Mouse (Mus musculus) thymus, postnatal 10 days (tissue): Measurements from ENCODE around the gene Bap1.

ENCODE experiments used
- DNase-seq, 2 experiments: peaks; one replicate each; pipeline ENCODE4 v3.0.0; 2021; ENCODE audit warnings: low spot score in 2 of 2

Bap1 gene

DNA sequence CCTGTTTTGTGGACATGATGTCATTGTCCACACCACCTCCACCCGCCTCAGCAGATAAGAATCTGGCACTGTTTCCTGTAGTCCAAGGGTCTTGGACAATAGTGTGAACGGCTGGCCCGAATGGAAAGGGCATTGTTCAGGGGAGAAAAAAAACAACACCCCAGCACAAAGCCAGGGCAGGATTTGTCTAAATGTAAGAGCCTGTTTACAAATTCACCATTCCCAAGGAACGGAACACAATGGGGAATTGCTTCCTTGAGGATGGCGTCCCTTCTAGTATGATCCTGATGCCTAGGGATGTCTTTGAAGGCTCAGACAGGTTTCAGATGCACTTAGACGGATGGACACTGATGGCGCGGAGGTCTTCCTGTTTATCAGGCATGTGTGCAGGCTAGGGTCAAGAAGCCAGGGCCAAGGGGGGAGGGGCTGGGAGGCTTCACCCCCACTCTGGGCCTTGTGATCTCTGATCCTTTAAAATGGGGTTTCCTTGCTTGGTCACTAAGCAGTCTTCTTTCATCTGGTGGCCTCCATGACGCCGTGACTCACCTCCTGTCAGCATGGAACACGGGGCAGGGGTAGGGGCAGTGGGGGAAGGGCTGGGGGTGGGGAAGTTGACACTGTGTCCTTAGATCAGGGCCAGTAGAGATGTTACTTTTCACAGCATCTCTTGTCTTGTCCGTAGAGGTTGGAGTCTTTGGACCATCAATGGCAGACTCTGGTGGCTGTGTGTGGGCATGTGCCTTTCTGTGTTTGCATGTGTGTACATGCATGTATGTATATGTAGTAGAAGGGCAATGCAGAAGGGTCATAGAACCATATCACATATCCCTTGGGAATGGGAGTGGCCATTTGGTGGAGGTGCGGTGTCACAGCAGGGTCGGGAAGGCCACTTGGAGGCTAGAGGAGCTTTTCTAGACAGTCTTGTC is 17.9 kb upstream of the Bap1 start:
- DNase-seq = no peak

DNA sequence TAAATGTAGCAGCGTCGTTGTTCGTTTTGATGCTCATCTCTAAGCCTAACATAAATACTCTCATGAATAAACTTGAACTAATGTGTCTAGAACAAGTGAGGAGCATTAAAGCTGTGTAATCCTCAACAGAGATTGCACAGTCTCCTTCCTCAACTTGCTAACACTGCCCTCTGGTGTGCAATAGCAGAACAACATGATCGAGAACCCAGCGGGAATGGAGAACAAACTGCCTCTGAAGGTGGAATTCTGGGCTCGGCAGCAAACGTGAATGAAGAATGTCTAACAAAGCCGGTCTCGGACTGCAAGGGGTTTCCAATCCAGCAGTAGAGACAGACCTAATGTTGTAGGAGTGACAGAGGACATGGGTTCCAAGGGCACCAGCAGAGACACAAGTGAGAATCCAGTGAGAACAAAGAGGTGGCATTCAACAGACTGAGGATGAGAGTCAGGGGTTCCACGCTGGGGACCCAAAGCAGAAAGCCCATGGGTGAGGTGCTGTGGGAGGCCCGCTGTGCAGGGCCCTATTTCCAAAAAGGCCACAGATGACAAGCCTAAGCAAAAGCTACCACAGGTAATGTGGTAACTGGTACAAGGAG is 17.2 kb upstream of the Bap1 start:
- peak; percentile 27 to 74 for DNase-seq

DNA sequence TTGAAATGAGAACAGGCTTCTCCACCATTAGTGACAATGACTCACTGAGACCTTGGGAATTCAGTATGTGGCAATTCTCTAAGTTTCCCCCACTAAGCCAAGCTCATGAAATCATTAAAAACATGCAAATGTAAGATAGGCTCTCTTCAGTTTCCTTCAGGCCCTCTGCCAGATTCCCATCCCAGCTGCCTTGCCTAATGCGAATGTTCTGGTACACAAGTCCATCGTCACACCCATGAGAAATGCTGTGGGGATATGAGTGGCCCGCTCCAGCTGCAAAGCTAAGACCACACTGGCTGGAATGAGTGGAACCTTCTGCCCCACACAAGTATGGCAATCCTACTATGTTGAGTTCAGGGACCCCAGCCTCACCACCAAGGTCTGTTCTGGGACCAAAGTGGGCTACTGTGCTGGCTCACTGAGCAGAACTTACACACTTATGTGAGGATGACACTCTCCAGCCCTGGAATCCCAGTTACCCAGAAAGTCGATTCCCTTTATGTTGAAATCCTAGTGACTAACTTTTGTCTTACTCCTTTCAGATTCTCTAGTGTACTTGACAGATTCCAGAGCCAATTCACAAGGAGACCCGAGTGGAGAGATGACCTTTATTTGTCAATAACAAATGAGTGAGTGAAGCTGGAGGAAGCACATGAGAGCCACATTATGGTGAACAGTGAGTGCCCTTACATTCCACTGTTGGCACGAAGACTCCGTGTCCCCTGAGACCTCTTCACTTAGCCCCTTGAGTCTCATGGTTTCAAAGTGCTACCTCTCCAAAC is 14.0 kb upstream of the Bap1 start:
- DNase-seq = no peak

DNA sequence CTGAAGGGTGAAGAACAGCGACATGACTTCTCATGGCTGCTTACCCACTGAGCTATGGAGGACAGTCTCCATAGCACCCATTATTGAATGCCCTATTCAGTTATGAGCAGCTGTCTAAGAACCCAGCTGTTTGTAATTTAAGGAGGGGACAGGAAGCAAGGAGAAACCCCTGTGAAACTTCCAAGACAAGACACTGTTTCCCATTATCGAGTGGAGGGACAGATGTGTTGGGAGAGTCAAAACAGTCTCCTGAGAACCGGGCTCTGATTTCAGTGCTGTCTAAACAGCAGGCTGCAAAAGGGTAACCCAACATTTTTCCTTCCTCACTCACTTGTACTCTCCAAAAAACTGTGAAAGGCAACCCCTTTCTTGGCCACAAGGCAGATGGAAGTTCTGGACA is 10.7 kb upstream of the Bap1 start:
- DNase-seq = no peak

DNA sequence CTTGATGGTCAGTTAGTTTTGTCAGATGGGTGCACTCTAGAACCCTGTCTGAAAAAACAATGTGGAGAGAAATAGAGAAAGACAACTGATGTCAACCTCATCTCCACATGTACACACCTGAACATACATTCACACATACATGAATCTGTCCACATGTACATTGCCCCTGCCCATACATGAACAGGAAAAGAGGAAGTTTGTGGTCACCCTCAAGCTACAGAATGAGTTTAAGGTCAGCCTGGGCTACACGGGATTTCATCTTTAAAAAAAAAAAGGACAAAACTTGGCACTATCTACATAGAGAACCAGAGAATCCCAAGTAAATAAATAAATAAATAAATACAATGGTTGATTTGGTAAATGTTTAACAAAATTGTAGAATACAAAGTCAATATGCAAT is 6.5 kb upstream of the Bap1 start:
- DNase-seq = no peak

DNA sequence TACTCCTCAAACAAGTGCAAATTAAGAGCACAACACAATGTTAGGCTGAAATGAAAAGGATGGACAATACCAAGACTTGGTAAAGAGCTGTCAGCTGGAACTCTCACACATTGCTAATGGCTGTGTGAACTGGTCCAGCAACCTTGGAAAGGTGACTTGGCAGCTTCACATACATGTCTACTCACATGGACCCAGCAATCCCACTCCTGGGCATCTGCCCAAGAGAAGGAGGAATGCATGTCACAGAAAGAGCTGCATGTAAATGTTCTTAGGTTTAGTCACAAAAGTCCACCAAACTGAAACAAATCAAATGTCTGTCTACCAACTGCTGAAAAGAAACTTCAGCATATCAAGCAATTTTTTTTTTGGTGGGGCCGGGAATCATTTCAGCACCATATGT is 5.3 kb upstream of the Bap1 start:
- no peak for DNase-seq

DNA sequence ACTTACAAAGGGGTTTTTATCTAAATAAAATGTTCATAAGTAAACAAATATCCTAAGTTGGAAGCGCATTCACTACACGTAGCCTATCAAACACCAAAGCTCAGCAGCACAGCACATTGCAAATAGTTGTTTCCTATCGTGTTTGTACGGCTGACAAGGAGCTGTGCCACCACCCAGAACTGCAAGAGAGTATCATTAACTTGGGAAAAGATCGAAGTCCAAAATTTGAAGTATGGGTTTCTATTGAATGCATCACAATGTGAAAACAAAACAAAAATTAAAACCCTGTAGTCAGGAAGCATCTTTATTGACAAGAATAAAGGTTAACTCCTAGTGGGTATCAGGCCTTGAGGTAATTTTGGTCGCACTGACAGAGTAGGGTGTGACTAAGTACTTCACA is 2.9 kb upstream of the Bap1 start:
- DNase-seq = no peak

DNA sequence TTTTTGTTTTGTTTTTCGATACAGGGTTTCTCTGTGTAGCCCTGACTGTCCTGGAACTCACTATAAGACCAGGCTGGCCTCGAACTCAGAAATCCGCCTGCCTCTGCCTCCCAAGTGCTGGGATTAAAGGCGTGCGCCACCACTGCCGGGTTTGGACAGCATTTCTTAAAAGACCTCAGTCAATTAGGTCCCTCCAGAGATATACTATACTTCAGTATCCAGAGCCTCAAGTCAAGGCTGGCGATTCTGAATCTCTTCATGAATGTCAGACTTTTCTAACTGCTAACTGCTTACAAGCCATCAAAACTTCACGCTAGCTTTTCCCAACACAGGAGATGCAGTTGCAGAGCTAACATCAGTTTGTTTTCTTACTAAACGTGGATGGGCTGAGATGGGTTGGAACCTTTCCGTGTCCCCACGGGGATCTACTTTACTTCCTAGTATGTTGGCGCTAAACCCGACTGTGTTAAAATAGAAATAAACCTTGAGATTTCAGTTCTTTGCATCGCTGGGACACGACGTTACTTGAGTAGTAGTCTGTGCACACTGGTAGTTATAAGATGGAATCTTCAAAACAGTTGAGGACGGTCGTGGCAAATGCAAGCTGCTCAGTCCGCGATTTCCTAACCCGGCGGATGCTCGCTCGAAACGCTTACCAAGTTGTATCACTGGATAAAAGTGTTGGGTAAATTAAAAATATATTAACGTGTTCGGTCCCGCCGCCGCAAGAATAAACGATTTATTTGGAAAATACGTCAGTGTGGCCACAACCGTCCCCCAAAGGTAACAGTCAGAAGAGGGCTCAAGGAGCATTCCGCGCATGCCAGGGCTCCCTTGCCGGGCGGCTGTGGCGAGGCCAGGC is 797 bp upstream of the Bap1 start:
- DNase-seq = no peak

DNA sequence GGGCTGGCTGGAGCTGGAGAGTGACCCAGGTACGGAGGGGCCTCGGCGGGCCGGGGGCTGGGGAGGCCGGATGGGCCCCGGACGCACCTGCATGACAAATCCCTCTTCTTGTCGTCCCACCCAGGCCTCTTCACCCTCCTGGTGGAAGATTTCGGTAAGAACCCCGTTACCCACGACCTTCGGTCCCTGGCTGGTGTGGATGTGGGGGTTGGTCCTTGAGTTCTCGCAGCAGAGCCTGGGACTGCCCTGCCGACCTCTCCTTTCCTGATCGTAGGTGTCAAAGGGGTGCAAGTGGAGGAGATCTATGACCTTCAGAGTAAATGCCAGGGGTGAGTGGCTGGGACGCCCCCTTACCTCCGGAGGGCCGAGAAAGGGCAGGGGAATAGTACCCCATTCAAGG is 376 bp downstream of the Bap1 start:
- DNase-seq = no peak

DNA sequence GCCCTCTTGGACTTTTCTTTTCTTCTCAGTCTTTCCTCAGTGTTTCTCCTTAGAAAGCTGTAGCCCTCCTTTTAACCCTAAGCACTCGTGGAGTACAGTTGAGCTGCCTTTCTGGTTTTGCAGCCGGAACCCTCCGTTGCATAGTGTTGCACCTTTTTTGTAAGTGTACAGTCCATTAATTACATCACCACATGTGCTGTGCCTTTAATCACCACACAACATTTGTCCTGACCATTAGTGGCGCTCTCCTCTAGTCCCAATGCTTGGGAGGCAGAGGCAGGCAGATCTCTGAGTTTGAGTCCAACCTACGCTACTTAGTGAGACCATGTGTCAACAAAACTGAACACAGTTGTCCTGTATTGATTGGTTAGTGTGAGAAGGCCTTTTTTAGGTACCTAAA is 841 bp downstream of the Bap1 start:
- DNase-seq = no peak

DNA sequence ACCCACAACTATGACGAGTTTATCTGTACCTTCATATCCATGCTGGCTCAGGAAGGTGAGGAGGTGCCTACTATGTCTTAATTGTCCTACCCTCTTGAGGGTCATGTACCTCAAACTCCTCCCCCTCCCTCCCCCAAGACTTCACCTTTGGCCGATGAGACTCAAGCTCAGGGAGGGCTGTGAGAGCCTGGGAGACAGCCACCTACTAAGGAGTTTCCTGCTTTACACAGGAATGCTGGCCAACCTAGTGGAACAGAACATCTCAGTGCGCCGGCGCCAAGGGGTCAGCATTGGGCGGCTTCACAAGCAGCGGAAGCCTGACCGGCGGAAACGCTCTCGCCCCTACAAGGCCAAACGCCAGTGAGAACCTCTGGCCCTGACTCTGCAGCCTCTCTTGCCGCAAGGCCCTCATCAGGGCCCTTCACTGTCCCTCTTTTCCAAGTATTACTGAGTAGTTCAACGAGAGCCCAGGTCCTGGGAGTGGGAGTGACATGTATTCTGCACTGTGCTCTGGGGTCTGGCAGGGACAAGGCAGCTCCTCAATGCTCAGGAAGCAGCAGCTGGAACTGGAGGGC is 7.3 kb downstream of the Bap1 start:
- no peak for DNase-seq

DNA sequence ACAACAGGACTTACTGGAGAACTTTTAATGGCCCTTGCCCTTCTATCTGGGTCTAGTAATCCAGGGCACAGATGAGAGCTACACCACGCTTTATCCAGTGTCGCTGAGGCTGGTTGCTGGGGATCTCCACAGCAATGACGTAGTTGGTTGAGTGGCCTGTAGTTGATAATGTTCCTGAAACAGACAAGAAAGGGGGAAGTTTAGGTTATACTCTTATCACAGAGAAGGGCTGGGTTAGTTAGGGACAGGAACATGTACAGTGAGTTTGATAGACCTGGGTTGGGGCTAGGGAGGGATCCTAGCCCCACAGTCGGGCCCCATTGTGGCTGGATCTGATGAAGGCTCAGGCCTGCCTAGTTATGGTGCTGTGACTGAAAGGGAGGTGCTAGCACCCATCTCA is 9.1 kb downstream of the Bap1 start:
- no peak for DNase-seq

DNA sequence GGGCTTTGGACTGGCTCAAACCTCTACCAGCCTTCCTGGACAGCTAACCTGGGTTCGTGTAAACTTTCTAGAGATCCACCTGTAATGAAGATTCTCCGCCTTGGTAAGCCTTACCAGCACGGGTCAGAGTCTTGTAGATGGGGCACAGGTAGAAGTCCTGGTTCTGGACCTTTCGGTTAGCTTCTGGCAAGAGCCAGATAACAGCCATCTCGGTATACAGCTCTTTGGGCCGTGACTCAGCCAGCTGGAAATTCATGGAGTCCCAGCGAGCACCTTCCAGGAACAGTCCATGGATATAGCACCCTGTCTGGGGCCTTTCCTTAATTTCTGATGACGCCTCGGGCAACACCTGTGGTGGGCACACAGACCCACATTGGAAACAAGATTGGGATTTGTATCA is 9.7 kb downstream of the Bap1 start:
- no peak for DNase-seq

DNA sequence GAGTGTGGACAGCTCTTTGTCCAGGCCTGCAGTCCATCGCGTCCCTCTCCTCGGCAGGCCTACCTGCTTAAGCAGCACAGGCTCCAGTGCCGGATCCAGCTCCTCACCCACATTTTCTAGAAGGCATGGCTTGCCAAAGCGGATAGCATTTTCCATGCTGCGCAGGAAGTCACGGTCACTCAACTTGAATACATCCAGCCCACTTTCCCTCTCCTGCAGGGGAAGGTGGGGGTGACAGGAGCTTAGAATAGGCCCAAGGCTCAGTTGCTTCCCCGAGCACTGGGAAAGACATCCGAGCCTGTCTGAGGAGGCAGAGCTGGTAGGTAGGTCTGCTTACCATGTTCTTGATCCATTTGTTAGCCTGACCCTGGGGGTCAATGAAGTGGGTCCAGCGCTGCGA is 16.4 kb downstream of the Bap1 start:
- DNase-seq = no peak

DNA sequence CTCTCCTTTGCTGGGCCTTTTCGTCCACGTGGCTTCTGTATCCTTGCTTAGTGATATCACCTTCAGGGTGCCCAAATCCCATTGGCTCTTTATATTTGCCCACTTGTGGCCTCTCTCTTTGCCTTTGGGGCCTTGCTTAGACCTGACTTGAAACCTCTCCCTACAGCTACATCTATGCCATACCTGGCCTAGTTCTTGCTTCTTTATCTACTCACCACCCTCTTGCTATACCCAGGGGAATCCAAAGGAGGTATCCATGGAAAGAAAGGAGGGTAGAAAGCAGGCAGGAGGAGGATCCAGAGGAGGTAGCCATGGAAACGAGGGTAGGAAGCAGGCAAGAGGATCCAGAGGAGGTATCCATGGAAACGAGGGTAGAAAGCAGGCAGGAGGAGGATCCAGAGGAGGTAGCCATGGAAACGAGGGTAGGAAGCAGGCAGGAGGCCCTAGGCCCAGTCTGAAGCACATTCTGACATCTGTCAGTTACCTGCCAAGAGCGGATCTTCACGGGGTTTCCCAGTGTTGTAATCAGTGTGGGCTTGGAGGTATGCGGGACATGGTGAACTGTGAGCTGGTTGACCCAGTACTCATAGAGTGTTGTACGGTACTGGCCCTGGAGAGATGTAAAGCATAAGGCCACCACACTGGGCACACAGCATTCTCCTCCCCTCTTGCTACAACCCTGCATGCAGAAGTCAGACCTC is 17.2 kb downstream of the Bap1 start:
- no peak for DNase-seq

DNA sequence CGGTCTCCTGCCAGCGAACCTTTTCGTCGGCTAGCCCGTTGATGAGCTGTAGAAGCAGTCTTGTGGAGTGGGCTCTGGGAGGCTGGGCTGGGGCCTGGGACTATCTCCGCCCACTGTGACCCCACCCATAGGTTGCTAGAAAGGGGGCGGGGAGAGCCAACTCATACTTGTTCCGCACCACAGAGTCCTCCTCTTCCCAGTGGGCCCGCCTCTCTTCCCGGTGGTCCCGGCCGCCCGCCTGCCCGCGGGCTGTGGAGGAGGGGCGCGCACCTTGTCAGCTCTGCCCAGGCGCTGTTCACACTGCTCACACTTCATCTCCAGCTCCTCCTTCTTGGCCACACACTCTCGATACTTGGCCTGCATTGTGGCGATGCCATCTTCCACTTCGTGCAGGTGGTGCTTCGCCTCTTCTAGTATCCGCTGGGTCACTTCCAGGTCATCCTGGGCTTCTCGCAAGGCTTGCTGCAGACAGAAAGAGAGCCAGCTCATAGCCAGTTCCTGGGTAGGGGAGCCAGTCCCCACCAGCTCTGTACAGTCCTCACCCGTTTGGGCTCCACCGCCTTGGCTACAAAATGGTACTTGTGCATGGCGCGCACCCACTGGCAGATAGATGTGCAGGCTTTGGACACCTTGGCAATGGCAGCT is 18.3 kb downstream of the Bap1 start:
- no peak for DNase-seq

DNA sequence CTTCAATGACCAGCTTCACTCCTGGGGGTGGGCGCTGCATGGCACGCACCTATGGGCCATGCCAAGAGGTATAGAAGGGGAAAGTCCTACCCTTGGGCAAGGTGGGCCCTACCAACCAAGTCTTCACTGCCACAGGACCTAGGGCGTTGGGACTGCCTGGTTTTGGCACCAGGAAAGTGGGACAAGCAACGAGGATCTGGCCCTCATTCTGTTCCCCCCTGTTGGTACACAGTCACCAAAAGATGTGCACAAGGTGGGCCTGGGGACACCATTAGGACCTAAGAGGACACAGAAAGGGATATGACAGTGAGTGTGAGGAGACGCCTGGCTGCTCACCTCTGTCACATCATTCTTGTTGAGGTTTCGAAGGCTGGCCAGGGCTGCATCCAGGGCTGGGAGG is 19.9 kb downstream of the Bap1 start:
- no peak for DNase-seq

DNA sequence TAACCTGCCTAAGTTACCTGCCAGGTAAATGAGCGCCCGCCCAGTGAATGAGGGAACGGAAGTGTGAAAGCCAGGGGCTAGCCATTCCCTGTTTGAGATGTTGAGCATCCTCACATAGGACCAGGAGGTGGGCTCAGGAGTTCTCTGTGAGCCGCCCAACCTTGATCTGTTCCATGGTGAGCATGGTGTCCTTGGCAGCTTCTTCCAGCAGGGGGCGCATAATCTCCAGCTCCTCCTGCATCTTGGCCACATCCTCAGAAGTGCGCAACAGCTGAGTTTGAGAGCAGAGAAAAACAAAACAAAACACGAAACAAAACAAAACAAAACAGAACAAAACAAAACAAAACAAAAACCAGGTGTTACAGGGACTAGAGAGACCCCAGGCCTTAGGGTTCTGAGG is 20.9 kb downstream of the Bap1 start:
- DNase-seq = peak; percentile 42 to 85

DNA sequence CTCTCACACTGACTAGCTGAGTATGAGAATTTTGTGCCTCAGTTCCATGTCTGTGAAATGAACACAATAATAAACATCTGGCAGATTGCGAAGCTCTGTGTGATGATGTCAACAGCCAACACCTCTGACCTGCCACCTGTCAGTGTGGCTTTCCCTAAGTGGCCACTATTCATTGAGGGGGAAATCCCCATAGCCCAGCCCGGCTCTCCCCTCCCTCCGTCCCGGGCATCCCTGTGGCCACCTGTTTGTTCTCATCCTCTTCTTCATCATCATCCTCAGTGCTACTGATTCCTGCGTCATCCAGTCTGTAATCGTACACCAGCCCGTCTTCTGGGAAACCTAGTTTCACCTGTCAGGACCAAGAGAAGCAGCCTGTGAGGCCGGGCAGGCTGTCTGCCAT is 34.5 kb downstream of the Bap1 start:
- no peak for DNase-seq
